ENCODE assay signal across 8 mouse cellular contexts in the genomic region with DNA sequence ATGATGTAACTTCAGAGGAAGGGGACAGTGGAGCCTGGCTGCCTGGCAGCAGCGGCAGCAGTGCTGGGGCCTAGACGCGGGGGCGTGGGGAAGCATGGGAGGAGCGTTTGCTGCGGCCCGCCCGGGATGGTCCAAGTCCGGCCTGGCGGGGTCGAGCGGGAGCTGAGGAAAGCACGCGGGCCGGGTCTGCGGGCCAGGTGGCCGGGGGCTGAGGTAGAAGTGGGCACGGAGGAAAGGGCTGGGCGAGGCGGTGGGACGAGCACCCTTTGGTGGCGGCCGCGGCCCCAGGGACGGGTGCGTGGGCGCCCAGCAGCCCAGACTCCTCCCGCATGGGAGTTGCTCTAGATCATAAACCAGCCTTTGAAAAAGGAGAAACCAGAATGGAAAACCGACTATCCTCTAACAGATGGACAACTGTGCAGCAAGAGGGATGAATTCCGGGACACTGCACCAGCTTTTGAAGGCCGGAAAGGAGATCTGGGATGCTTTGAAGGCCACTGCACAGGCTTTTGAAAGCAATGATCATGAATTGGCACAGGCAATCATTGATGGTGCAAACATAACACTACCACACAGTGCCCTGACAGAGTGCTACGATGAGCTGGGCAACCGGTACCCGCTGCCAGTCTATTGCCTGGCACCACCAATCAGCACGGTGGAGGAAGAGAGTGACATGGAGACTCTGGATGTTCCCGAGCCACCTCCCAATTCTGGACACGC. TPM values are rescaled to one million over a fixed set of nuclear protein-coding genes. Genes with fewer than 3 reads are reported as not detected.
DNase-seq lines count a peak whose midpoint lies in the region; ATAC-seq and TF ChIP-seq lines count a peak whose summit lies in the region.

No protein-coding gene starts in this region.

- peaks cover 8% of the 10 kb centered on the region for H3K36me3 ChIP-seq in hindbrain, embryonic 16.5 days (ENCODE audit: control insufficient read depth, insufficient read depth, low read length)
- 0 out of 2 replicates have a peak, but pooled peaks cover 2% of the 10 kb centered on the region for H3K36me3 ChIP-seq in liver, embryonic 11.5 days (ENCODE audit: control insufficient read depth, insufficient read depth, low read length)
- H3K36me3 ChIP-seq in midbrain, postnatal 0 days (ENCODE audit: insufficient read depth, low read length), result no peaks in the 10 kb centered on the region; the same call in none of the 2 replicates

- H3K4me2 ChIP-seq in hindbrain, embryonic 16.5 days (ENCODE audit: low read length), result peak overlapping the region; percentile 69
- peak overlapping the region; percentile 68 for H3K4me2 ChIP-seq in liver, embryonic 11.5 days
- H3K4me2 ChIP-seq in midbrain, postnatal 0 days (ENCODE audit: low read depth, low read length, poor library complexity, severe bottlenecking), result peak overlapping the region; percentile 48

- WGBS in hindbrain, embryonic 16.5 days, result 40% methylated on average over 32 of the region's 37 CpGs
- 28% methylated on average over 37 of the region's 37 CpGs for WGBS in liver, embryonic 11.5 days
- WGBS in midbrain, postnatal 0 days, result 38% methylated on average over 37 of the region's 37 CpGs

- ATAC-seq in hindbrain, embryonic 16.5 days, result peak; percentile 85
- peak; percentile 85 for ATAC-seq in liver, embryonic 11.5 days (replicated peaks; ENCODE audit: low FRiP score)
- ATAC-seq in midbrain, postnatal 0 days (ENCODE audit: low FRiP score), result peak; percentile 75

- DNase-seq in thymus, postnatal 4 days, result peak; percentile 40
- DNase-seq in thymus, postnatal 10 days (ENCODE audit: low spot score in 2 of 2), result no peak
- peak; percentile 45 for DNase-seq in cerebellum, adult 9-10 months
- peak; percentile 62 for DNase-seq in gastrocnemius, adult 2 months
- DNase-seq in liver, embryonic 11.5 days (ENCODE audit: low spot score), result peak; percentile 80
- peak; percentile 39 for DNase-seq in midbrain, postnatal 0 days (ENCODE audit: low spot score)
- peak; percentile 48 for DNase-seq in testis, postnatal 14 days (ENCODE audit: low spot score)

- peak overlapping the region; percentile 78 for H3K27ac ChIP-seq in gastrocnemius, adult 2 months
- peak overlapping the region; percentile 54; the same call in 1 of the 2 replicates for H3K27ac ChIP-seq in hindbrain, embryonic 16.5 days (ENCODE audit: low read depth, low read length)
- H3K27ac ChIP-seq in liver, embryonic 11.5 days (ENCODE audit: low read depth, low read length), result 0 out of 2 replicates have a peak overlapping the region, but pooled peaks have one; percentile 21
- peak overlapping the region; percentile 38; the same call in 1 of the 2 replicates for H3K27ac ChIP-seq in midbrain, postnatal 0 days (ENCODE audit: low read depth, low read length)

- intact Hi-C loops in gastrocnemius, adult 2 months (cut with DNase I), result no loop called here

- H3K4me1 ChIP-seq in hindbrain, embryonic 16.5 days (ENCODE audit: control insufficient read depth, insufficient read depth, low read depth, low read length), result peaks cover 5% of the 10 kb centered on the region; the same call in 1 of the 2 replicates
- H3K4me1 ChIP-seq in liver, embryonic 11.5 days (replicated peaks; ENCODE audit: control insufficient read depth, insufficient read depth, low read length), result peaks cover 5% of the 10 kb centered on the region; the same call in 1 of the 2 replicates
- 0 out of 2 replicates have a peak, but pooled peaks cover 5% of the 10 kb centered on the region for H3K4me1 ChIP-seq in midbrain, postnatal 0 days (ENCODE audit: insufficient read depth, low read length)

- H3K9ac ChIP-seq in hindbrain, embryonic 16.5 days (ENCODE audit: low read depth, low read length), result peak overlapping the region; percentile 69
- H3K9ac ChIP-seq in liver, embryonic 11.5 days (ENCODE audit: low read depth, low read length), result peak overlapping the region; percentile 65
- peak overlapping the region; percentile 44 for H3K9ac ChIP-seq in midbrain, postnatal 0 days (replicated peaks; ENCODE audit: low read length, poor library complexity, severe bottlenecking)

- peak overlapping the region; percentile 70 for H3K4me3 ChIP-seq in gastrocnemius, adult 2 months
- H3K4me3 ChIP-seq in hindbrain, embryonic 16.5 days (ENCODE audit: low read length), result peak overlapping the region; percentile 38
- peak overlapping the region; percentile 45 for H3K4me3 ChIP-seq in liver, embryonic 11.5 days (ENCODE audit: low read depth, low read length)
- peak overlapping the region; percentile 25; the same call in 1 of the 2 replicates for H3K4me3 ChIP-seq in midbrain, postnatal 0 days (ENCODE audit: low read depth, low read length)

- TF ChIP-seq CTCF in gastrocnemius, adult 2 months (IDR thresholded peaks at IDR 0.05), result no peak
- TF ChIP-seq CTCF in midbrain, postnatal 0 days (IDR thresholded peaks at IDR 0.05), result no peak

- H3K27me3 ChIP-seq in hindbrain, embryonic 16.5 days (replicated peaks; ENCODE audit: control insufficient read depth, insufficient read depth, low read length), result no peaks in the 10 kb centered on the region
- H3K27me3 ChIP-seq in liver, embryonic 11.5 days (replicated peaks; ENCODE audit: control insufficient read depth, insufficient read depth, low read length), result no peaks in the 10 kb centered on the region
- no peaks in the 10 kb centered on the region for H3K27me3 ChIP-seq in midbrain, postnatal 0 days (ENCODE audit: insufficient read depth, low read length)

- no peaks in the 10 kb centered on the region for H3K9me3 ChIP-seq in hindbrain, embryonic 16.5 days (ENCODE audit: control insufficient read depth, low read length)
- H3K9me3 ChIP-seq in liver, embryonic 11.5 days (ENCODE audit: control insufficient read depth, low read length), result no peaks in the 10 kb centered on the region
- H3K9me3 ChIP-seq in midbrain, postnatal 0 days (ENCODE audit: low read length), result no peaks in the 10 kb centered on the region

RNA-seq across cellular contexts. Expression of a gene that starts 12.0 kb away (rescaled TPM):
- not detected for total RNA-seq in gastrocnemius, adult 2 months (2021)
- polyA plus RNA-seq in hindbrain, embryonic 16.5 days (2015; fragmentation: Nextera tagmentation; extraction: Ambion mirVana), result 0.33 and 0.36 TPM in 2 replicates
- polyA plus RNA-seq in liver, embryonic 11.5 days (2014; fragmentation: Nextera tagmentation; extraction: Ambion mirVana), result not detected in 2 replicates
- total RNA-seq in midbrain, postnatal 0 days (2014; rRNA removed), result 0.57 and 0.60 TPM in 2 replicates
- polyA plus RNA-seq in midbrain, postnatal 0 days (2015; fragmentation: Nextera tagmentation; extraction: Ambion mirVana), result 0.20 and 0.47 TPM in 2 replicates

RNA-seq across cellular contexts. Expression of a gene that starts 58.6 kb away (rescaled TPM):
- 10 to 100 TPM; 67.3 to 80.3 TPM for total RNA-seq in gastrocnemius, adult 2 months (2021)
- 209 TPM in 2 replicates for polyA plus RNA-seq in hindbrain, embryonic 16.5 days (2015; fragmentation: Nextera tagmentation; extraction: Ambion mirVana)
- 172 and 173 TPM in 2 replicates for polyA plus RNA-seq in liver, embryonic 11.5 days (2014; fragmentation: Nextera tagmentation; extraction: Ambion mirVana)
- 267 and 406 TPM in 2 replicates for total RNA-seq in midbrain, postnatal 0 days (2014; rRNA removed)
- polyA plus RNA-seq in midbrain, postnatal 0 days (2015; fragmentation: Nextera tagmentation; extraction: Ambion mirVana), result 215 and 217 TPM in 2 replicates

Comparison
In these comparisons a context has a peak if more than half of its experiments do, and no peak if none do; other contexts are left out.
1. DNase-seq: peak in thymus, postnatal 4 days (single experiment), cerebellum, adult 9-10 months (single experiment), gastrocnemius, adult 2 months (single experiment), liver, embryonic 11.5 days (single experiment), midbrain, postnatal 0 days (single experiment) and testis, postnatal 14 days (single experiment); none in thymus, postnatal 10 days (0 of 2).
2. H3K27ac ChIP-seq: peak in every context shown above with its lines; median percentile 78 in gastrocnemius, adult 2 months; 54 in hindbrain, embryonic 16.5 days; 38 in midbrain, postnatal 0 days; 21 in liver, embryonic 11.5 days.
3. Peak in every context shown above with its lines, with median percentiles within 50 percentile points of each other: H3K4me3 ChIP-seq, ATAC-seq, H3K4me2 ChIP-seq and H3K9ac ChIP-seq.